Mouse (Mus musculus) heart, embryonic 14.5 days (tissue): ENCODE measurements around the gene 1700029H14Rik. TPM values are rescaled to one million over a fixed set of nuclear protein-coding genes. Genes with fewer than 3 reads are reported as not detected.
A peak's percentile ranks its signal among the peaks of the same experiment; 100 is the strongest.

Experiments
- ATAC-seq: fragments of 200-750 bp; cut with Nextera tagmentation; 2 replicates; pipeline ENCODE4 v1.8.0; 2017; ENCODE audit warnings: low read depth, moderate TSS enrichment; ENCODE audit not compliant: insufficient number of reproducible peaks, insufficient read depth, low FRiP score
- H3K27ac ChIP-seq, 2 experiments: fragments of 200-500 bp in 1 of 2; fragments of 300-500 bp in 1 of 2; sonication (generic) in 1 of 2; replicated peaks in 1 of 2; 2 replicates each; pipeline ENCODE4 v1.5.1; 2012 to 2014; ENCODE audit warnings: low read depth in 2 of 2, low read length in 2 of 2, control low read depth in 1 of 2, mild to moderate bottlenecking in 1 of 2, mixed read lengths in 1 of 2; ENCODE audit not compliant: control insufficient read depth in 1 of 2, insufficient read depth in 1 of 2
- H3K27me3 ChIP-seq: fragments of 300-500 bp; sonication (generic); 2 replicates; pipeline ENCODE4 v1.6.1; 2014; ENCODE audit warnings: mild to moderate bottlenecking, low read length, control low read depth; ENCODE audit not compliant: control insufficient read depth, insufficient read depth
- H3K36me3 ChIP-seq: fragments of 300-500 bp; sonication (generic); 2 replicates; pipeline ENCODE4 v1.6.1; 2014; ENCODE audit warnings: mild to moderate bottlenecking, control low read depth, low read length, mixed read lengths; ENCODE audit not compliant: control insufficient read depth, insufficient read depth
- H3K4me1 ChIP-seq, 2 experiments: fragments of 200-500 bp in 1 of 2; fragments of 300-500 bp in 1 of 2; sonication (generic) in 1 of 2; 2 replicates each; pipeline ENCODE4 v1.6.1; 2012 to 2014; ENCODE audit warnings: low read length in 2 of 2, control low read depth in 1 of 2, mixed read lengths in 1 of 2; ENCODE audit not compliant: control insufficient read depth in 2 of 2, insufficient read depth in 2 of 2
- H3K4me2 ChIP-seq: fragments of 300-500 bp; sonication (generic); 2 replicates; pipeline ENCODE4 v1.6.1; 2014; ENCODE audit warnings: mild to moderate bottlenecking, low read length
- H3K4me3 ChIP-seq, 2 experiments: fragments of 200-500 bp in 1 of 2; fragments of 300-500 bp in 1 of 2; sonication (generic) in 1 of 2; 2 replicates each; pipeline ENCODE4 v1.5.1; 2012 to 2014; ENCODE audit warnings: low read length in 2 of 2, mild to moderate bottlenecking in 2 of 2, control low read depth in 1 of 2, low read depth in 1 of 2, moderate library complexity in 1 of 2; ENCODE audit not compliant: control insufficient read depth in 1 of 2, insufficient read depth in 1 of 2
- H3K9ac ChIP-seq: fragments of 300-500 bp; sonication (generic); 2 replicates; pipeline ENCODE4 v1.6.1; 2014; ENCODE audit warnings: mild to moderate bottlenecking, low read length
- H3K9me3 ChIP-seq: fragments of 300-500 bp; sonication (generic); 2 replicates; pipeline ENCODE4 v1.6.1; 2016; ENCODE audit warnings: low read length, control low read depth; ENCODE audit not compliant: control insufficient read depth
- WGBS: fragments of 180-500 bp; shearing (Covaris S2); extraction: QIAGEN DNeasy Blood & Tissue Kit; methylation state at CpG from one replicate; pipeline ENCODE4 v1.1.7; 2014; 5-methylcytosine and 5-hydroxymethylcytosine counted together
- polyA plus RNA-seq: library from polyadenylated mRNA; unstranded; fragments of >200 nt; fragmentation: Nextera tagmentation; extraction: Ambion mirVana; gene quantifications from 2 replicates; pipeline ENCODE4 v1.2.1, GENCODE M21; 2014

1700029H14Rik gene
- polyA plus RNA-seq, 1 experiment from 2014 or later, result not detected

DNA sequence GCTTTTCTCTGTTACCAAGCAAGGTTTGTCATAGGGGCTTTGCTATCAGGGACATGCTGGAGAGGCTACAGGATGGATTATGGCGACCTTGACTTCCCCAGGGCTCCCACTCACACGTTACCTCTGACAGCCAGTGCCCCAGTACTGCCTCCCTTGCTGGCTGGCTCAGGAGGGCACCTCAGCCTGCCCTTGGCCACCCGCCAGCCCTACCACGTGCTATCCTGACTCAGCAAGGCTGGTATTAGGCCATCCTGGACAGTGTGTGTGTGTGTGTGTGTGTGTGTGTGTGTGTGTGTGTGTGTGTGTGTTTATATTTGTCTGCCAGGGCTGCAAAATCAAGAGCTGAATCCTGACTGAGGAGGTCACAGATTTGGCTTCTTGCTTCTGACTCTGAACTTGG, 55.4 kb downstream of the 1700029H14Rik start:
- H3K9ac ChIP-seq, result no peak overlapping the region
- peak overlapping the region in 1 of 2 experiments; percentile 37; a peak in 1 of 4 replicates for H3K27ac ChIP-seq
- WGBS, result 29% methylated on average over 4 of the region's 4 CpGs
- peaks cover 6 to 14% of the 10 kb centered on the region in 2 experiments for H3K4me1 ChIP-seq
- no peaks in the 10 kb centered on the region for H3K9me3 ChIP-seq
- peaks cover 13% of the 10 kb centered on the region for H3K27me3 ChIP-seq
- ATAC-seq, result peak; percentile 75; the same call in 1 of the 2 replicates
- no peak overlapping the region for H3K4me2 ChIP-seq
- H3K36me3 ChIP-seq, result no peaks in the 10 kb centered on the region
- H3K4me3 ChIP-seq, result no peak overlapping the region

GRCm38 (mm10) chr8:13504894-13505674, 57.2 kb downstream of the 1700029H14Rik start:
- H3K27ac ChIP-seq, result no peak overlapping the region
- H3K4me3 ChIP-seq, result no peak overlapping the region
- H3K4me1 ChIP-seq, result peaks cover 6 to 14% of the 10 kb centered on the region in 2 experiments
- peaks cover 13% of the 10 kb centered on the region for H3K27me3 ChIP-seq
- no peak for ATAC-seq
- no peaks in the 10 kb centered on the region for H3K36me3 ChIP-seq
- H3K9me3 ChIP-seq, result no peaks in the 10 kb centered on the region; the same call in 1 of the 2 replicates
- H3K9ac ChIP-seq, result no peak overlapping the region
- H3K4me2 ChIP-seq, result no peak overlapping the region

GRCm38 (mm10) chr8:13503936-13504606, 58.2 kb downstream of the 1700029H14Rik start:
- no peak overlapping the region for H3K4me2 ChIP-seq
- H3K27ac ChIP-seq, result no peak overlapping the region
- H3K4me3 ChIP-seq, result no peak overlapping the region
- WGBS, result 71% methylated on average over 8 of the region's 8 CpGs
- no peaks in the 10 kb centered on the region for H3K36me3 ChIP-seq
- peaks cover 6 to 14% of the 10 kb centered on the region in 2 experiments for H3K4me1 ChIP-seq
- H3K9ac ChIP-seq, result no peak overlapping the region
- no peaks in the 10 kb centered on the region; the same call in 1 of the 2 replicates for H3K9me3 ChIP-seq
- no peak for ATAC-seq
- H3K27me3 ChIP-seq, result peaks cover 9% of the 10 kb centered on the region; the same call in 1 of the 2 replicates

DNA sequence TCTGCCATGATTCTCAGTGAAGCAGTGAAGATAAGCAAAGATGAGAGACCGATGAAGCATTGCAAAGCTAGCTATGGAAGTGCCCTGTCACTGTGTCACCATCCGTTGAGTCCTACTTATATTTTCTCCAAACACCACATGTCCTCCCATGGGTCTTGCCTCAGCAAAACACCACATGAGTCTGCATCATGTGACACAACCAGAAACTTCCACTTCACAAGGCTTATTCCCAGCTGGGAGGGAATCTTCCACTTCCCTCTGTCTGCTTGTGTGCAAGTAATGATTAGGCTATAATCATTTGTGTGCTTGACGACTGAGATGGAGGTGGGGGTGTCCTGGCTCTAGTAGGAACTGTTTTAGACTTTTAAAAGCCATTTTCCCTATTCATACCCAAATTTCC, 61.0 kb downstream of the 1700029H14Rik start:
- no peak overlapping the region for H3K9ac ChIP-seq
- no peak overlapping the region for H3K4me3 ChIP-seq
- ATAC-seq, result no peak
- H3K9me3 ChIP-seq, result no peaks in the 10 kb centered on the region; the same call in 1 of the 2 replicates
- 76% methylated on average over 3 of the region's 3 CpGs for WGBS
- no peaks in the 10 kb centered on the region for H3K36me3 ChIP-seq
- peaks cover 0 to 2% of the 10 kb centered on the region in 2 experiments; a peak in 2 of 4 replicates for H3K4me1 ChIP-seq
- H3K4me2 ChIP-seq, result no peak overlapping the region
- H3K27ac ChIP-seq, result no peak overlapping the region
- H3K27me3 ChIP-seq, result peaks cover 5% of the 10 kb centered on the region; the same call in 1 of the 2 replicates

Other genes starting within 250 kb of the 1700029H14Rik start
- 79.0 and 82.2 TPM in 2 replicates for gene Tfdp1, start 223.7 kb downstream of the 1700029H14Rik start, polyA plus RNA-seq
- gene Atp4b, start 165.6 kb downstream of the 1700029H14Rik start, polyA plus RNA-seq, result not detected in 2 replicates
- not detected in 2 replicates for gene Grk1, start 157.4 kb downstream of the 1700029H14Rik start, polyA plus RNA-seq
- gene Tmem255b, start 127.3 kb downstream of the 1700029H14Rik start, polyA plus RNA-seq, result 0.97 and 1.6 TPM in 2 replicates
- gene Gas6, start 68.0 kb downstream of the 1700029H14Rik start, polyA plus RNA-seq, result 123 and 151 TPM in 2 replicates
- 20.9 and 24.9 TPM in 2 replicates for gene Rasa3, start 115.1 kb upstream of the 1700029H14Rik start, polyA plus RNA-seq
- not detected in 2 replicates for gene Cfap97d2, start 143.4 kb upstream of the 1700029H14Rik start, polyA plus RNA-seq
- gene Cdc16, start 195.2 kb upstream of the 1700029H14Rik start, polyA plus RNA-seq, result 110 and 125 TPM in 2 replicates
- gene Upf3a, start 223.2 kb upstream of the 1700029H14Rik start, polyA plus RNA-seq, result 24.2 and 24.9 TPM in 2 replicates